Mouse (Mus musculus): ENCODE results near the gene Olfr1477. TPM values are rescaled to one million over a fixed set of nuclear protein-coding genes. Genes with fewer than 3 reads are reported as not detected.
"Not testable (repeated sequence)": the region's sequence is repeated elsewhere in the genome, so short reads cannot be mapped to it uniquely, and the experiment has no call there.

The Olfr1477 gene
- polyA plus RNA-seq (2012; rRNA removed): not detected in 2 replicates
- not detected in 2 replicates for polyA plus RNA-seq (2014; fragmentation: Nextera tagmentation; extraction: Ambion mirVana)

GRCm38 (mm10) chr19:13500246-13500645 is at the start of gene Olfr1477:
Gene Olfr1477 (plus strand): TSS chr19:13500546.
- no peak for DNase-seq (ENCODE audit: low read depth in 3 of 3, low spot score in 3 of 3)
- Histone ChIP-seq H3K4me1 (replicated peaks; ENCODE audit: control insufficient read depth in 2 of 2, insufficient read depth in 2 of 2, low read length in 1 of 2) (no peaks in the 10 kb centered on the region), H3K9me3 (ENCODE audit: control insufficient read depth, low read length) (no peaks in the 10 kb centered on the region), H3K9ac (replicated peaks) (no peak within 1 kb of the TSS), H3K4me2 (ENCODE audit: low read depth) (no peak within 1 kb of the TSS), H3K36me3 (replicated peaks; ENCODE audit: control insufficient read depth, insufficient read depth, low read depth) (no peaks in the 10 kb centered on the region), H3K27ac (no peak within 1 kb of the TSS), H3K27me3 (ENCODE audit: control insufficient read depth, insufficient read depth, low read length) (no peaks in the 10 kb centered on the region), H3K4me3 (ENCODE audit: insufficient read depth in 1 of 2, low read depth in 2 of 2, low read length in 2 of 2) (no peak within 1 kb of the TSS)
- WGBS (ENCODE audit: insufficient replicate concordance): 38% methylated on average over 3 of the region's 3 CpGs
- no peak for ATAC-seq (ENCODE audit: insufficient read depth)
- no peak for TF ChIP-seq EP300 (IDR thresholded peaks at IDR 0.05; ENCODE audit: low read depth)
- TF ChIP-seq CTCF (IDR thresholded peaks at IDR 0.05; ENCODE audit: low read depth): no peak

- Histone ChIP-seq H3K4me2 (ENCODE audit: low read depth) (no peak within 1 kb of the TSS), H3K36me3 (replicated peaks; ENCODE audit: control insufficient read depth, insufficient read depth, low read depth) (no peaks in the 10 kb centered on the region), H3K4me1 (replicated peaks; ENCODE audit: control insufficient read depth in 2 of 2, insufficient read depth in 2 of 2, low read length in 1 of 2) (no peaks in the 10 kb centered on the region), H3K9ac (replicated peaks) (no peak within 1 kb of the TSS), H3K4me3 (ENCODE audit: insufficient read depth in 1 of 2, low read depth in 2 of 2, low read length in 2 of 2) (no peak within 1 kb of the TSS), H3K27ac (no peak within 1 kb of the TSS), H3K9me3 (ENCODE audit: control insufficient read depth, low read length) (no peaks in the 10 kb centered on the region), H3K27me3 (ENCODE audit: control insufficient read depth, insufficient read depth, low read length) (no peaks in the 10 kb centered on the region)
- TF ChIP-seq CTCF (IDR thresholded peaks at IDR 0.05; ENCODE audit: low read depth): no peak
- no peak for TF ChIP-seq EP300 (IDR thresholded peaks at IDR 0.05; ENCODE audit: low read depth)
- no peak for DNase-seq (ENCODE audit: low read depth in 3 of 3, low spot score in 3 of 3)
- no peak for ATAC-seq (ENCODE audit: insufficient read depth)
- WGBS (ENCODE audit: insufficient replicate concordance): 59% methylated on average over 1 of the region's 1 CpGs
These were observed 44.4 kb upstream of the Olfr1477 start, which contains the start of gene Olfr1472 for GRCm38 (mm10) chr19:13455986-13456385. Gene Olfr1472 (minus strand): TSS chr19:13456086.

GRCm38 (mm10) chr19:13469265-13469664 is 31.1 kb upstream of the Olfr1477 start, which contains the start of gene Olfr1474:
Gene Olfr1474 (plus strand): TSS chr19:13469565.
- 60% methylated on average over 4 of the region's 4 CpGs for WGBS (ENCODE audit: insufficient replicate concordance)

GRCm38 (mm10) chr19:13480096-13480495 is 20.2 kb upstream of the Olfr1477 start, which contains the start of gene Olfr1475:
Gene Olfr1475 (minus strand): TSS chr19:13480196.
- ATAC-seq (ENCODE audit: insufficient read depth): no peak
- TF ChIP-seq EP300 (IDR thresholded peaks at IDR 0.05; ENCODE audit: low read depth): no peak
- no peak for TF ChIP-seq CTCF (IDR thresholded peaks at IDR 0.05; ENCODE audit: low read depth)
- no peak within 1 kb of the TSS for H3K27ac ChIP-seq

More at GRCm38 (mm10) chr19:13469265-13469664, 31.1 kb upstream of the Olfr1477 start, which contains the start of gene Olfr1474:
- not testable (repeated sequence) for ATAC-seq (ENCODE audit: insufficient read depth); H3K27me3 ChIP-seq (ENCODE audit: control insufficient read depth, insufficient read depth, low read length); DNase-seq (ENCODE audit: low read depth in 3 of 3, low spot score in 3 of 3); H3K9ac ChIP-seq (replicated peaks); H3K4me3 ChIP-seq (ENCODE audit: insufficient read depth in 1 of 2, low read depth in 2 of 2, low read length in 2 of 2); H3K36me3 ChIP-seq (replicated peaks; ENCODE audit: control insufficient read depth, insufficient read depth, low read depth); H3K9me3 ChIP-seq (ENCODE audit: control insufficient read depth, low read length); H3K4me1 ChIP-seq (replicated peaks; ENCODE audit: control insufficient read depth in 2 of 2, insufficient read depth in 2 of 2, low read length in 1 of 2); H3K4me2 ChIP-seq (ENCODE audit: low read depth); H3K27ac ChIP-seq

GRCm38 (mm10) chr19:13527613-13528012 is 27.3 kb downstream of the Olfr1477 start, which contains the start of gene Olfr1480:
Gene Olfr1480 (plus strand): TSS chr19:13527913.
- Histone ChIP-seq H3K9ac (replicated peaks) (no peak within 1 kb of the TSS), H3K27me3 (ENCODE audit: control insufficient read depth, insufficient read depth, low read length) (no peaks in the 10 kb centered on the region), H3K4me2 (ENCODE audit: low read depth) (no peak within 1 kb of the TSS), H3K4me1 (replicated peaks; ENCODE audit: control insufficient read depth in 2 of 2, insufficient read depth in 2 of 2, low read length in 1 of 2) (no peaks in the 10 kb centered on the region), H3K9me3 (ENCODE audit: control insufficient read depth, low read length) (no peaks in the 10 kb centered on the region), H3K36me3 (replicated peaks; ENCODE audit: control insufficient read depth, insufficient read depth, low read depth) (no peaks in the 10 kb centered on the region), H3K27ac (no peak within 1 kb of the TSS), H3K4me3 (ENCODE audit: insufficient read depth in 1 of 2, low read depth in 2 of 2, low read length in 2 of 2) (no peak within 1 kb of the TSS)
- DNase-seq (ENCODE audit: low read depth in 3 of 3, low spot score in 3 of 3) (no peak), ATAC-seq (ENCODE audit: insufficient read depth) (no peak)
- WGBS (ENCODE audit: insufficient replicate concordance): 40% methylated on average over 2 of the region's 2 CpGs
- TF ChIP-seq CTCF (IDR thresholded peaks at IDR 0.05; ENCODE audit: low read depth) (no peak), EP300 (IDR thresholded peaks at IDR 0.05; ENCODE audit: low read depth) (no peak)

More at GRCm38 (mm10) chr19:13480096-13480495, 20.2 kb upstream of the Olfr1477 start, which contains the start of gene Olfr1475:
- Histone ChIP-seq H3K36me3 (replicated peaks; ENCODE audit: control insufficient read depth, insufficient read depth, low read depth) (no peaks in the 10 kb centered on the region), H3K9ac (replicated peaks) (no peak within 1 kb of the TSS), H3K4me2 (ENCODE audit: low read depth) (no peak within 1 kb of the TSS), H3K4me3 (ENCODE audit: insufficient read depth in 1 of 2, low read depth in 2 of 2, low read length in 2 of 2) (no peak within 1 kb of the TSS), H3K9me3 (ENCODE audit: control insufficient read depth, low read length) (no peaks in the 10 kb centered on the region), H3K27me3 (ENCODE audit: control insufficient read depth, insufficient read depth, low read length) (no peaks in the 10 kb centered on the region), H3K4me1 (replicated peaks; ENCODE audit: control insufficient read depth in 2 of 2, insufficient read depth in 2 of 2, low read length in 1 of 2) (no peaks in the 10 kb centered on the region)
- no peak for DNase-seq (ENCODE audit: low read depth in 3 of 3, low spot score in 3 of 3)

Other genes with a start within 250 kb of the Olfr1477 start
- not detected in 2 replicates for gene Olfr1465, start 185.0 kb upstream of the Olfr1477 start, polyA plus RNA-seq (2012; rRNA removed)
- not detected in 2 replicates for gene Olfr1465, start 185.0 kb upstream of the Olfr1477 start, polyA plus RNA-seq (2014; fragmentation: Nextera tagmentation; extraction: Ambion mirVana)
- gene Olfr1466, start 161.7 kb upstream of the Olfr1477 start, polyA plus RNA-seq (2012; rRNA removed): not detected in 2 replicates
- not detected in 2 replicates for gene Olfr1466, start 161.7 kb upstream of the Olfr1477 start, polyA plus RNA-seq (2014; fragmentation: Nextera tagmentation; extraction: Ambion mirVana)
- gene Olfr1467, start 138.3 kb upstream of the Olfr1477 start, polyA plus RNA-seq (2012; rRNA removed): not detected in 2 replicates
- gene Olfr1467, start 138.3 kb upstream of the Olfr1477 start, polyA plus RNA-seq (2014; fragmentation: Nextera tagmentation; extraction: Ambion mirVana): not detected in 2 replicates
- gene Olfr1469, start 92.7 kb upstream of the Olfr1477 start, polyA plus RNA-seq (2012; rRNA removed): not detected in 2 replicates
- not detected in 2 replicates for gene Olfr1469, start 92.7 kb upstream of the Olfr1477 start, polyA plus RNA-seq (2014; fragmentation: Nextera tagmentation; extraction: Ambion mirVana)
- gene Olfr1471, start 57.1 kb upstream of the Olfr1477 start, polyA plus RNA-seq (2012; rRNA removed): not detected in 2 replicates
- gene Olfr1471, start 57.1 kb upstream of the Olfr1477 start, polyA plus RNA-seq (2014; fragmentation: Nextera tagmentation; extraction: Ambion mirVana): not detected in 2 replicates
- not detected in 2 replicates for gene Olfr1472, start 44.5 kb upstream of the Olfr1477 start, polyA plus RNA-seq (2012; rRNA removed)
- gene Olfr1472, start 44.5 kb upstream of the Olfr1477 start, polyA plus RNA-seq (2014; fragmentation: Nextera tagmentation; extraction: Ambion mirVana): not detected in 2 replicates
- not detected in 2 replicates for gene Olfr1474, start 31.0 kb upstream of the Olfr1477 start, polyA plus RNA-seq (2012; rRNA removed)
- gene Olfr1474, start 31.0 kb upstream of the Olfr1477 start, polyA plus RNA-seq (2014; fragmentation: Nextera tagmentation; extraction: Ambion mirVana): not detected in 2 replicates
- not detected in 2 replicates for gene Olfr1475, start 20.4 kb upstream of the Olfr1477 start, polyA plus RNA-seq (2012; rRNA removed)
- gene Olfr1475, start 20.4 kb upstream of the Olfr1477 start, polyA plus RNA-seq (2014; fragmentation: Nextera tagmentation; extraction: Ambion mirVana): not detected in 2 replicates
- not detected in 2 replicates for gene Olfr1480, start 27.4 kb downstream of the Olfr1477 start, polyA plus RNA-seq (2012; rRNA removed)
- not detected in 2 replicates for gene Olfr1480, start 27.4 kb downstream of the Olfr1477 start, polyA plus RNA-seq (2014; fragmentation: Nextera tagmentation; extraction: Ambion mirVana)
- not detected in 2 replicates for gene Olfr1484, start 83.0 kb downstream of the Olfr1477 start, polyA plus RNA-seq (2012; rRNA removed)
- not detected in 2 replicates for gene Olfr1484, start 83.0 kb downstream of the Olfr1477 start, polyA plus RNA-seq (2014; fragmentation: Nextera tagmentation; extraction: Ambion mirVana)
- gene Olfr1487, start 116.8 kb downstream of the Olfr1477 start, polyA plus RNA-seq (2012; rRNA removed): not detected in 2 replicates
- not detected in 2 replicates for gene Olfr1487, start 116.8 kb downstream of the Olfr1477 start, polyA plus RNA-seq (2014; fragmentation: Nextera tagmentation; extraction: Ambion mirVana)
- gene Olfr1489, start 131.1 kb downstream of the Olfr1477 start, polyA plus RNA-seq (2012; rRNA removed): not detected in 2 replicates
- not detected in 2 replicates for gene Olfr1489, start 131.1 kb downstream of the Olfr1477 start, polyA plus RNA-seq (2014; fragmentation: Nextera tagmentation; extraction: Ambion mirVana)
- gene Olfr1490, start 150.5 kb downstream of the Olfr1477 start, polyA plus RNA-seq (2012; rRNA removed): not detected in 2 replicates
- gene Olfr1490, start 150.5 kb downstream of the Olfr1477 start, polyA plus RNA-seq (2014; fragmentation: Nextera tagmentation; extraction: Ambion mirVana): not detected in 2 replicates
- not detected in 2 replicates for gene Olfr1491, start 196.7 kb downstream of the Olfr1477 start, polyA plus RNA-seq (2012; rRNA removed)
- gene Olfr1491, start 196.7 kb downstream of the Olfr1477 start, polyA plus RNA-seq (2014; fragmentation: Nextera tagmentation; extraction: Ambion mirVana): not detected in 2 replicates
- gene Olfr1493-ps1, start 222.7 kb downstream of the Olfr1477 start, polyA plus RNA-seq (2012; rRNA removed): not detected in 2 replicates
- gene Olfr1493-ps1, start 222.7 kb downstream of the Olfr1477 start, polyA plus RNA-seq (2014; fragmentation: Nextera tagmentation; extraction: Ambion mirVana): not detected in 2 replicates
- not detected in 2 replicates for gene Olfr1494, start 239.2 kb downstream of the Olfr1477 start, polyA plus RNA-seq (2012; rRNA removed)
- not detected in 2 replicates for gene Olfr1494, start 239.2 kb downstream of the Olfr1477 start, polyA plus RNA-seq (2014; fragmentation: Nextera tagmentation; extraction: Ambion mirVana)